Mouse (Mus musculus) heart, embryonic 16.5 days (tissue): ENCODE results near the gene Bub1b. TPM values are rescaled to one million over a fixed set of nuclear protein-coding genes. Genes with fewer than 3 reads are reported as not detected.

Source experiments
- ATAC-seq: fragments of 200-750 bp; cut with Nextera tagmentation; replicated peaks from 2 replicates; pipeline ENCODE4 v1.8.0; 2017; ENCODE audit warnings: moderate number of reproducible peaks; ENCODE audit not compliant: insufficient read depth, low FRiP score; ENCODE audit errors: extremely low read depth
- H3K27ac ChIP-seq: fragments of 300-500 bp; sonication (generic); 2 replicates; pipeline ENCODE4 v1.5.1; 2014; ENCODE audit warnings: mild to moderate bottlenecking, low read length, control low read depth, moderate library complexity
- H3K27me3 ChIP-seq: fragments of 300-500 bp; sonication (generic); 2 replicates; pipeline ENCODE4 v1.6.1; 2014; ENCODE audit warnings: low read length, mixed read lengths; ENCODE audit not compliant: control insufficient read depth, insufficient read depth
- H3K36me3 ChIP-seq: fragments of 300-500 bp; sonication (generic); 2 replicates; pipeline ENCODE4 v1.6.1; 2014; ENCODE audit not compliant: control insufficient read depth, insufficient read depth
- H3K4me1 ChIP-seq: fragments of 300-500 bp; sonication (generic); 2 replicates; pipeline ENCODE4 v1.6.1; 2014; ENCODE audit warnings: low read length, mixed read lengths; ENCODE audit not compliant: control insufficient read depth, insufficient read depth
- H3K4me2 ChIP-seq: fragments of 300-500 bp; sonication (generic); 2 replicates; pipeline ENCODE4 v1.6.1; 2014; ENCODE audit warnings: low read depth, mild to moderate bottlenecking, control low read depth, low read length
- H3K4me3 ChIP-seq: fragments of 300-500 bp; sonication (generic); 2 replicates; pipeline ENCODE4 v1.5.1; 2014; ENCODE audit warnings: mild to moderate bottlenecking, control low read depth, low read length
- H3K9ac ChIP-seq: fragments of 300-500 bp; sonication (generic); 2 replicates; pipeline ENCODE4 v1.6.1; 2014; ENCODE audit warnings: low read length, control low read depth
- H3K9me3 ChIP-seq: fragments of 300-500 bp; sonication (generic); replicated peaks from 2 replicates; pipeline ENCODE4 v1.6.1; 2016; ENCODE audit warnings: low read length; ENCODE audit not compliant: control insufficient read depth
- WGBS: fragments of 180-500 bp; shearing (Covaris S2); extraction: QIAGEN DNeasy Blood & Tissue Kit; methylation state at CpG from one replicate; pipeline ENCODE4 v1.1.7; 2014; 5-methylcytosine and 5-hydroxymethylcytosine counted together
- polyA plus RNA-seq: library from polyadenylated mRNA; unstranded; fragments of >200 nt; fragmentation: Nextera tagmentation; extraction: Ambion mirVana; gene quantifications from 2 replicates; pipeline ENCODE4 v1.2.1, GENCODE M21; 2015

Bub1b gene
- polyA plus RNA-seq, 1 experiment from 2014 or later: 78.4 TPM

GRCm38 (mm10) chr2:118604091-118604490 lies 6.1 kb downstream of the Bub1b start:
- Histone ChIP-seq H3K36me3 (peaks cover 29% of the 10 kb centered on the region), H3K4me3 (no peak overlapping the region), H3K9me3 (no peaks in the 10 kb centered on the region), H3K9ac (no peak overlapping the region), H3K27ac (no peak overlapping the region), H3K4me1 (peaks cover 28% of the 10 kb centered on the region), H3K4me2 (no peak overlapping the region), H3K27me3 (no peaks in the 10 kb centered on the region)
- WGBS: 88% methylated on average over 6 of the region's 6 CpGs
- ATAC-seq: no peak

DNA sequence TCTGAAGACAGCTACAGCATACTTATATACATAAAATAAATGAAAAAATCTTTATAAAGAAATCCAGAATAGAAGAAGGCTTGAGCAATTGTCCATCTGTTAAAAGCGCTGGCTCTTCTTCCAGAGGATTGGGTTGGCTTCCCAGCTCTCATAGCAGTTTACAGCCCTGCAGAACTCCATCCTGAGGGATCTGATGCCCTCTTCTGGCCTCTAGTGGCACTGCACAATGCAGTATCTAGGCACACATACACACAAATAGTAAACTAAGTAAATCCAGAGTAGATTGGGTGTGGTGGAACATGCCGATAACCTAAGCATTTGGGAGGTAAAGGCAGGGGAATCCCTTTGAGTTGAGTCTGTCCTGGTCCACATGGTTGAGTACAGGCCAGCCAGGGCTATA lies 8.0 kb downstream of the Bub1b start:
- H3K9me3 ChIP-seq: no peaks in the 10 kb centered on the region
- ATAC-seq: no peak
- no peak overlapping the region for H3K27ac ChIP-seq
- H3K9ac ChIP-seq: no peak overlapping the region
- H3K36me3 ChIP-seq: peaks cover 38% of the 10 kb centered on the region
- H3K4me3 ChIP-seq: no peak overlapping the region
- H3K4me1 ChIP-seq: peaks cover 9% of the 10 kb centered on the region
- no peak overlapping the region for H3K4me2 ChIP-seq
- no peaks in the 10 kb centered on the region for H3K27me3 ChIP-seq
- 87% methylated on average over 2 of the region's 2 CpGs for WGBS

- 50% methylated on average over 5 of the region's 5 CpGs for WGBS
- no peaks in the 10 kb centered on the region for H3K27me3 ChIP-seq
- H3K36me3 ChIP-seq: peaks cover 45% of the 10 kb centered on the region
- H3K27ac ChIP-seq: no peak overlapping the region
- H3K9me3 ChIP-seq: no peaks in the 10 kb centered on the region
- no peak overlapping the region for H3K9ac ChIP-seq
- no peak for ATAC-seq
- H3K4me2 ChIP-seq: no peak overlapping the region
- peaks cover 2% of the 10 kb centered on the region; the same call in 1 of the 2 replicates for H3K4me1 ChIP-seq
- no peak overlapping the region for H3K4me3 ChIP-seq
Measured at GRCm38 (mm10) chr2:118606976-118607375, 9.0 kb downstream of the Bub1b start.

GRCm38 (mm10) chr2:118618013-118618412 lies 20.0 kb downstream of the Bub1b start:
- no peak for ATAC-seq
- Histone ChIP-seq H3K36me3 (peaks cover 78% of the 10 kb centered on the region), H3K4me1 (no peaks in the 10 kb centered on the region), H3K27me3 (no peaks in the 10 kb centered on the region), H3K9ac (no peak overlapping the region), H3K9me3 (no peaks in the 10 kb centered on the region), H3K4me2 (no peak overlapping the region), H3K27ac (no peak overlapping the region), H3K4me3 (no peak overlapping the region)
- 89% methylated on average over 5 of the region's 5 CpGs for WGBS

DNA sequence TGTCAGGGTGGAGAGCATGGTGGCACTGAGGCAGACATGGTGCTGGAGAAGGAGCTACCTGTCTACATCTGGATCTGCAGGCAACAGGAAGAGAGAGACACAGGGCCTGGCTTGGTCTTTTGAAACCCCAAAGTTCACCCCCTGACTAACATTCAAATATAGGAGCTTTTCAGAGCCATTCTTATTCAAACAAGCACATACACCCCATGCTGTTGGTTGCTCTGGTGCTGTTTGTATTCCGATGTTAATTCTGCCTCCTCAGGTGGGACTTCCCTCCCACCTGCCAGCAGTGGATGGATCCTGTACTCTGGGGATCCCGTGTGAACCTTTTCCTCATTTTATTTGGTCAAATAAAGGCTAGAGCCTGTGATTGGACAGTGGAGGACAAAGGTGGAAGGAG lies 22.1 kb downstream of the Bub1b start:
- Histone ChIP-seq H3K9me3 (no peaks in the 10 kb centered on the region), H3K9ac (no peak overlapping the region), H3K4me3 (no peak overlapping the region), H3K27me3 (no peaks in the 10 kb centered on the region), H3K4me2 (no peak overlapping the region), H3K27ac (no peak overlapping the region), H3K36me3 (peaks cover 74% of the 10 kb centered on the region), H3K4me1 (no peaks in the 10 kb centered on the region)
- WGBS: 90% methylated on average over 2 of the region's 2 CpGs
- ATAC-seq: no peak

DNA sequence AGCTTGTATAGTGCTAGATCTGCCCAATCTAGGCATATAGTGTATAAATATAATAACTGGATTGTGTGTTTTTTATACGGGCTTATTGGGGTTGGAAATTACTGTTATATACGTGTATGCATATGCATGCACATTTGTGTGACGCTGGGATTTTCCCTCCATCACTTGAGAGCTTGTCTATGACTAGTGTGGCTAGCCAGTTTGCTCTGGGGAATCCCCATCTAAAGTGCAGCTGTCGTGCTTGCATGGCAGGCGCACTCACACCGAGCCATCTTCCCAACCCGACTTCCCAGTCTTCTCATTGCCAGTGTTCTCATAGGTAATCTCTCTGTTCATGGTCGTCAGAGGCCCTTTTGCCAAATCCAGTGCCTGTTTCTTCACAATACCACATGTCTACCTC lies 22.6 kb downstream of the Bub1b start:
- Histone ChIP-seq H3K4me3 (no peak overlapping the region), H3K36me3 (peaks cover 71% of the 10 kb centered on the region), H3K27ac (no peak overlapping the region), H3K9me3 (no peaks in the 10 kb centered on the region), H3K4me1 (no peaks in the 10 kb centered on the region), H3K4me2 (no peak overlapping the region), H3K27me3 (no peaks in the 10 kb centered on the region), H3K9ac (no peak overlapping the region)
- ATAC-seq: no peak
- WGBS: 84% methylated on average over 8 of the region's 8 CpGs

DNA sequence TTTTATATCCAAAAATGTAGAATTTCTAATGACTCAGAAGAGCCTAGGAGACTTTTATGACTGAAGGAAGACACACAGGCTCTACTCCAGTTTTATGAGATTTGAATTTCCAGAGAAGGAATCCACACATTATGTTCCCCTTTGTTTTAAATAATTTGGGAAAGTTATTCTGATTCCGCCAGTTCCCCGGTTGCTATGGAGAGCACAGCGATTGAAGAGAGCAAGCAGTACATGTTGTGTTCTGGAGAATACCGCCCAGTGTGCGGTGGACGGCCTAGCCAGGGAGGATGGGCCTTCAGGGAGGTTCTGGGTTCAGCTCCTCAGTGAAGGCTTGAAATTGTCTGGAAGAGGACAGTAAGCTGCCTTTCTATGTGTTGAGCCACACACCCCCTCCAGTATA lies 31.3 kb downstream of the Bub1b start:
- no peak overlapping the region for H3K27ac ChIP-seq
- no peaks in the 10 kb centered on the region for H3K9me3 ChIP-seq
- 96% methylated on average over 6 of the region's 6 CpGs for WGBS
- no peak for ATAC-seq
- no peak overlapping the region for H3K4me2 ChIP-seq
- no peak overlapping the region for H3K4me3 ChIP-seq
- H3K27me3 ChIP-seq: no peaks in the 10 kb centered on the region
- peaks cover 60% of the 10 kb centered on the region for H3K36me3 ChIP-seq
- H3K4me1 ChIP-seq: no peaks in the 10 kb centered on the region
- H3K9ac ChIP-seq: no peak overlapping the region

- H3K36me3 ChIP-seq: peaks cover 61% of the 10 kb centered on the region
- ATAC-seq: no peak
- H3K4me3 ChIP-seq: no peak overlapping the region
- H3K4me1 ChIP-seq: 0 out of 2 replicates have a peak, but pooled peaks cover 2% of the 10 kb centered on the region
- H3K9me3 ChIP-seq: no peaks in the 10 kb centered on the region
- H3K27ac ChIP-seq: no peak overlapping the region
- no peak overlapping the region for H3K4me2 ChIP-seq
- H3K27me3 ChIP-seq: no peaks in the 10 kb centered on the region
- WGBS: 57% methylated on average over 5 of the region's 5 CpGs
- H3K9ac ChIP-seq: no peak overlapping the region
Measured at GRCm38 (mm10) chr2:118633441-118633840, 35.4 kb downstream of the Bub1b start.

GRCm38 (mm10) chr2:118637258-118637657 lies 39.2 kb downstream of the Bub1b start:
- 84% methylated on average over 5 of the region's 5 CpGs for WGBS
- no peak for ATAC-seq
- H3K4me1 ChIP-seq: peaks cover 7% of the 10 kb centered on the region; the same call in 1 of the 2 replicates
- no peaks in the 10 kb centered on the region for H3K9me3 ChIP-seq
- no peak overlapping the region for H3K4me2 ChIP-seq
- H3K36me3 ChIP-seq: peaks cover 60% of the 10 kb centered on the region
- H3K4me3 ChIP-seq: no peak overlapping the region
- no peak overlapping the region for H3K27ac ChIP-seq
- no peaks in the 10 kb centered on the region for H3K27me3 ChIP-seq
- no peak overlapping the region for H3K9ac ChIP-seq
